Mouse (Mus musculus) liver, embryonic 14.5 days (tissue): ENCODE data around the gene Lbr. TPM values are rescaled to one million over a fixed set of nuclear protein-coding genes. Genes with fewer than 3 reads are reported as not detected.
A peak's percentile ranks its signal among the peaks of the same experiment; 100 is the strongest.

Experiments used
- ATAC-seq: fragments of 200-750 bp; cut with Nextera tagmentation; 2 replicates; pipeline ENCODE4 v1.8.0; 2017; ENCODE audit warnings: moderate number of reproducible peaks, mild to moderate bottlenecking, moderate library complexity; ENCODE audit not compliant: insufficient read depth
- DNase-seq, 3 experiments: peaks; one replicate each; pipeline ENCODE4 v3.0.0-alpha.2; 2012 to 2013; ENCODE audit warnings: low read depth in 3 of 3, low spot score in 3 of 3
- H3K27ac ChIP-seq: fragments of 300-500 bp; sonication (generic); 2 replicates; pipeline ENCODE4 v1.5.1; 2014; ENCODE audit warnings: moderate library complexity, mild to moderate bottlenecking, control low read depth, inconsistent platforms
- H3K27me3 ChIP-seq: fragments of 300-500 bp; sonication (generic); 2 replicates; pipeline ENCODE4 v1.6.1; 2014; ENCODE audit warnings: mild to moderate bottlenecking, low read length, moderate library complexity; ENCODE audit not compliant: control insufficient read depth, insufficient read depth
- H3K36me3 ChIP-seq: fragments of 300-500 bp; sonication (generic); replicated peaks from 2 replicates; pipeline ENCODE4 v1.6.1; 2014; ENCODE audit warnings: low read depth; ENCODE audit not compliant: control insufficient read depth, insufficient read depth
- H3K4me1 ChIP-seq, 2 experiments: fragments of 200-500 bp in 1 of 2; fragments of 300-500 bp in 1 of 2; sonication (generic) in 1 of 2; replicated peaks; 2 replicates each; pipeline ENCODE4 v1.6.1; 2012 to 2014; ENCODE audit warnings: antibody characterized with exemption in 1 of 2, inconsistent platforms in 1 of 2, low read length in 1 of 2; ENCODE audit not compliant: control insufficient read depth in 2 of 2, insufficient read depth in 2 of 2
- H3K4me2 ChIP-seq: fragments of 300-500 bp; sonication (generic); 2 replicates; pipeline ENCODE4 v1.6.1; 2014; ENCODE audit warnings: low read depth, mild to moderate bottlenecking, control low read depth, moderate library complexity
- H3K4me3 ChIP-seq, 2 experiments: fragments of 200-500 bp in 1 of 2; fragments of 300-500 bp in 1 of 2; sonication (generic) in 1 of 2; 2 replicates each; pipeline ENCODE4 v1.5.1; 2012 to 2014; ENCODE audit warnings: low read depth in 2 of 2, low read length in 2 of 2, mild to moderate bottlenecking in 2 of 2, control low read depth in 1 of 2, inconsistent platforms in 1 of 2, moderate library complexity in 1 of 2; ENCODE audit not compliant: insufficient read depth in 1 of 2
- H3K9ac ChIP-seq: fragments of 300-500 bp; sonication (generic); replicated peaks from 2 replicates; pipeline ENCODE4 v1.6.1; 2014; ENCODE audit warnings: mild to moderate bottlenecking, control low read depth, moderate library complexity
- H3K9me3 ChIP-seq: fragments of 300-500 bp; sonication (generic); 2 replicates; pipeline ENCODE4 v1.6.1; 2016; ENCODE audit warnings: low read length, mixed read lengths; ENCODE audit not compliant: control insufficient read depth
- CTCF ChIP-seq: IDR thresholded peaks from 2 replicates; pipeline ENCODE4 v1.5.1; 2016; ENCODE audit warnings: antibody characterized with exemption, low read depth, control low read depth
- EP300 ChIP-seq: IDR thresholded peaks from 2 replicates; pipeline ENCODE4 v1.6.1; 2016; ENCODE audit warnings: antibody characterized with exemption, low read depth
- WGBS: fragments of 180-500 bp; shearing (Covaris S2); extraction: QIAGEN DNeasy Blood & Tissue Kit; methylation state at CpG from one replicate; pipeline ENCODE4 v1.1.7; 2014; ENCODE audit not compliant: insufficient replicate concordance; 5-methylcytosine and 5-hydroxymethylcytosine counted together
- polyA plus RNA-seq, 2 experiments: library from polyadenylated mRNA; depleted of rRNA in 1 of 2; stranded (reverse) in 1 of 2; unstranded in 1 of 2; fragments of >200 nt; fragmentation: Nextera tagmentation in 1 of 2; extraction: Ambion mirVana in 1 of 2; gene quantifications; 2 replicates each; pipeline versions ENCODE4 v1.2.1 to v1.2.3; 2012 to 2014

Lbr gene
- polyA plus RNA-seq, 2 experiments, result 65.7 to 259 TPM

DNA sequence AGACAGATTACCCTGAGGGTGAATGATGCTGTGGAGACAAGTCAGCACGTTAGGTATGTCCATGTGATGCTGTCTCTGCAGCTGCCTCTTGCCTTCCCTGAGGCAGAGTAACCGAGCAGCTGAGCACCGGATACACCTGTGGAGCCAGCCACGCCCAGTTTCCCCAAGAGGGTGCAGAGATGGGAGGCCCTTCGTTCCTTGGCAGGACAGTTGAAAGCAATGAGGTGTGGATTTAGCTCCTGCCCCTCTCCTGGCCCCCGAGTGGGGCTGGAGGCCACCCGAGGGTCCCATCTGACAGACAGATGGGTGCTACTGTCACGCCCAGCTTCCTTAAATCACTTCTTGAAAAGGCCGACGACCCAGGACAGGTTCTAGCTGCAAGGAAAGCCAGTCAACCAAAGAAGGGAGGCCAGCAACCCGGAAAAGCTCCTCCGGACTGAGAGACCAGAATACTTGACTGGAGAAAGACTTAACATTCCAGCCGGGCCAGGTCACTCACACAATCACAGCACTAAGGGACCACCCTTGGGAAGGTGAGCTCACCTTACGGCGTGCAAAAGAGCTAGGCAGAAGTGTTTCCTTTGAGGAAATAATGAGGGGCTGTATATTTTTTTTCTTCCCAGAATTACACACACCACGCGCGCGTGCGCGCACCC lies 10.4 kb upstream of the Lbr start:
- Histone ChIP-seq H3K4me1 (no peaks in the 10 kb centered on the region), H3K9ac (no peak overlapping the region), H3K27ac (no peak overlapping the region), H3K4me3 (peak overlapping the region in 1 of 2 experiments; percentile 8; a peak in 1 of 4 replicates), H3K27me3 (no peaks in the 10 kb centered on the region; the same call in 1 of the 2 replicates), H3K9me3 (no peaks in the 10 kb centered on the region), H3K4me2 (peak overlapping the region; percentile 49), H3K36me3 (no peaks in the 10 kb centered on the region)
- TF ChIP-seq CTCF (no peak), EP300 (no peak)
- no peak for DNase-seq
- WGBS, result 8% methylated on average over 19 of the region's 21 CpGs
- no peak for ATAC-seq

DNA sequence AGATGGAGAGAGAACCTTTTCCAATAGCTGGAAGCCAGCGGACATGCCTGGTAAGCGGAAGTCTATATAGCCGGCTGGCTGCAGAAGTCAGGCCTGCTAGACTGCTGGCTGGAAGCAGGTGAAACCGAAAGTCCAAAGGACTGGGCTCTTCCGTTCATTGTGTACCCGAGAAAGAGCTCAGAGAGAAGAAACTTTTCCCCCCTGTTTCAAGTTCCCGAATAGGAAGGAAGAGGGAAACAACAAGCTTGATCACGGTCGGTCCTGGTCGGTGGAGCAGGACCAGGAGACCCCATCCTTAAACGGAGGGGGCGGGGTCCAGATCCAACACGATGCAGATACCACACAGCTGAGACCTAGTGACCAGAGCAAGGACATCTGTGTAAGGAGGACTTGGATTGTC lies 9.6 kb upstream of the Lbr start:
- ATAC-seq (0 out of 2 replicates have a peak, but pooled peaks have one; percentile 26), DNase-seq (no peak)
- WGBS, result 22% methylated on average over 13 of the region's 13 CpGs
- Histone ChIP-seq H3K4me2 (peak overlapping the region; percentile 48), H3K9ac (no peak overlapping the region; the same call in 1 of the 2 replicates), H3K36me3 (no peaks in the 10 kb centered on the region), H3K27ac (no peak overlapping the region), H3K4me1 (no peaks in the 10 kb centered on the region), H3K4me3 (peak overlapping the region; percentile 30 to 38; a peak in 3 of 4 replicates), H3K9me3 (no peaks in the 10 kb centered on the region), H3K27me3 (no peaks in the 10 kb centered on the region; the same call in 1 of the 2 replicates)
- TF ChIP-seq EP300 (no peak), CTCF (no peak)

DNA sequence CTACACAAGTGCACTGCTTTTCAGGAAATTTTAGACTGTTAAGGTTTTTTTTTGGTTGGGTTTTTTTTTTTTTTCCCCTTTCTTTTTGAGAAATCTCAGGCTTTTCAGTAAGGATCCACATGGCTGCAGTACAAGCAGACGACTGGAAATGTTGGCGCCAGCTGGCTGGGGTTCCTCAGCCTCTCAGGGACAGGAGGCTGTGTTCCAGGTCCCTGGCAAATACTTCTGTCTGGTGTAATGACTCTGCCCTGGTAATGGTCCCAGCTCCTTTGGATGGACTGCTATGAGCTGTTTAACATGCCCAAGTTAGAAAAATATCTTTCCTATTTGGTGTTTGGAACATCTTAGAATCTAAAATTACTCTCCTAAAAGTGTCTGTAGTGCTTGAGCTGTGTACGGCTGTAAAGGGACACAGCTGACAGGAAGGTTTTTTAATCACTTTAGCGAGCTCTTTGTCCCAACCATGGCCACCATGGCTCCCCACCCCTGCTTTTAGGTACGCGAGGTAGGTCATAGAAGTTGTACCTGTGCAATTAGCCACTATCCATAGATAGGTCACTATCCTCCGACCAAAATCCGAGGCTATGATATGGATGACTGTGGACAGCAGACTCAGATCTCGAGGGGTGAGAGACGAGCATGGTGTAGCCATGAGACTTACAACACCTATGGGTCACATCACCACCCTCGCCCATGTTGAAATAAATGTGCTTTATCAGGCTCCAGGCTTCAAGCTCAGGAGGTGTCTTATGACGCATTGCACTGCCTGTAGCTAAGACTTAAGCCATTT lies 8.9 kb upstream of the Lbr start:
- no peak overlapping the region for H3K27ac ChIP-seq
- no peak for DNase-seq
- no peaks in the 10 kb centered on the region for H3K9me3 ChIP-seq
- no peak overlapping the region for H3K4me3 ChIP-seq
- TF ChIP-seq CTCF, result no peak
- TF ChIP-seq EP300, result no peak
- no peak overlapping the region for H3K4me2 ChIP-seq
- H3K27me3 ChIP-seq, result no peaks in the 10 kb centered on the region; the same call in 1 of the 2 replicates
- no peaks in the 10 kb centered on the region for H3K36me3 ChIP-seq
- no peaks in the 10 kb centered on the region for H3K4me1 ChIP-seq
- no peak for ATAC-seq
- no peak overlapping the region for H3K9ac ChIP-seq
- WGBS, result 66% methylated on average over 12 of the region's 12 CpGs

DNA sequence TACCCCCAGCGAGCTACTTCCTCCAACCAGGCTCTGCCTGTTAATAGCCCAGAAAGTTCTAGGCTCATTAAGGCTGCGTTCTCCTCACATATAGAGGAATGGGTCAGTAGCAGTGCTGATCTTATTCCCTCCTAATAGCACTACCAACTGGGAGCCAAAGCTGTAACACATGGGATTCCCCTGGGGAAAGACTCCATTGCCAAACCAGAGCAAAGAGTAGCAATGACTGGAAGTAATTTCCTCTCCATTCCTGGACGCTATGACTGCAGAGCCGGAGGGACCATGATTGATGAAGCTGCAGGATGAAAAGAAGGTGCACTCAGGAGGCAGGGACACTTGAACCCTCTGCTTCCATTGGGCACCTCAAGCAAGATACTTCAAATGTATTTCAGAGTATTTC lies 7.6 kb upstream of the Lbr start:
- DNase-seq (no peak), ATAC-seq (no peak)
- whole genome bisulfite sequencing, result 68% methylated on average over 4 of the region's 4 CpGs
- no peaks in the 10 kb centered on the region for H3K36me3 ChIP-seq
- H3K9ac ChIP-seq, result no peak overlapping the region
- no peaks in the 10 kb centered on the region; the same call in 1 of the 2 replicates for H3K27me3 ChIP-seq
- H3K4me3 ChIP-seq, result no peak overlapping the region
- H3K4me1 ChIP-seq, result peaks cover 0 to 1% of the 10 kb centered on the region in 2 experiments; a peak in 1 of 4 replicates
- no peak overlapping the region for H3K27ac ChIP-seq
- TF ChIP-seq EP300, result no peak
- H3K4me2 ChIP-seq, result no peak overlapping the region
- H3K9me3 ChIP-seq, result no peaks in the 10 kb centered on the region

DNA sequence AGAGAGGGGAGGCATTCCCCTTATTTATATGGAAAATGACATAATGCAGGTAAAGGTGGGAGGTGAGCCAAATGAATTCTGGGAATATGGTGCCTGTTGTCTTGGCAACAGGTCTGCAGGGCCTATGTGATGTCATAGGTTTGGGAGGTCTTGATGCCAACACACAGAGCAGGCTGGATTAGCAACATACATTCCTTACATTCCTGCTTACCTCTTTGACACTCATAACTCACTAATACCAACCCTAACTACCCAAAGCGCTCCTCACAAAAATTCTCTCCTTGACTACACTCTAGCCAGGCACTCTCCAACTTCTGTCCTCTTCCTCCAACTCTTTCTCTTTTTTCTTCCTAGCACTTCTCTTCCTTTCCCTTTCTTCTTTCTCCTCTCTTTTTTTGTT lies 5.4 kb upstream of the Lbr start:
- Histone ChIP-seq H3K9me3 (no peaks in the 10 kb centered on the region), H3K27me3 (no peaks in the 10 kb centered on the region; the same call in 1 of the 2 replicates), H3K4me1 (peaks cover 6 to 12% of the 10 kb centered on the region in 2 experiments), H3K4me2 (no peak overlapping the region), H3K36me3 (no peaks in the 10 kb centered on the region), H3K9ac (no peak overlapping the region), H3K27ac (no peak overlapping the region), H3K4me3 (no peak overlapping the region)
- no peak for ATAC-seq
- no peak for DNase-seq
- TF ChIP-seq CTCF (no peak), EP300 (no peak)
- WGBS, result 82% methylated on average over 1 of the region's 1 CpGs
